Mouse (Mus musculus) MEL (cell line): Measurements from ENCODE around the gene Smarca1. TPM values are rescaled to one million over a fixed set of nuclear protein-coding genes. Genes with fewer than 3 reads are reported as not detected.
A peak's percentile ranks its signal among the peaks of the same experiment; 100 is the strongest.

Source experiments
- DNase-seq: peaks from one replicate; pipeline ENCODE4 v3.0.0; 2011; ENCODE audit warnings: low read depth, low spot score
- H3K27ac ChIP-seq: 2 replicates; pipeline ENCODE4 v1.5.1; 2012; ENCODE audit warnings: low read depth, mild to moderate bottlenecking, control low read depth, low read length, moderate library complexity; ENCODE audit not compliant: control insufficient read depth
- H3K27me3 ChIP-seq, 2 experiments: fragments of 150-350 bp in 1 of 2; sonication (generic) in 1 of 2; 2 replicates each; pipeline ENCODE4 v1.6.1; 2012; ENCODE audit warnings: low read length in 2 of 2, mild to moderate bottlenecking in 2 of 2, improper control_type of control experiment in 1 of 2, moderate library complexity in 1 of 2; ENCODE audit not compliant: insufficient read depth in 2 of 2, control insufficient read depth in 1 of 2
- H3K36me3 ChIP-seq, 2 experiments: 2 replicates each; pipeline ENCODE4 v1.6.1; 2012 to 2014; ENCODE audit warnings: low read length in 2 of 2, improper control_type of control experiment in 1 of 2, inconsistent platforms in 1 of 2, mild to moderate bottlenecking in 1 of 2; ENCODE audit not compliant: insufficient read depth in 2 of 2, control insufficient read depth in 1 of 2
- H3K4me1 ChIP-seq, 2 experiments: fragments of 150-350 bp in 1 of 2; sonication (generic) in 1 of 2; 2 replicates each; pipeline ENCODE4 v1.6.1; 2012; ENCODE audit warnings: low read length in 2 of 2, improper control_type of control experiment in 1 of 2, mild to moderate bottlenecking in 1 of 2; ENCODE audit not compliant: insufficient read depth in 2 of 2, control insufficient read depth in 1 of 2
- H3K4me3 ChIP-seq, 2 experiments: fragments of 150-350 bp in 1 of 2; sonication (generic) in 1 of 2; 2 replicates each; pipeline ENCODE4 v1.5.1; 2012; ENCODE audit warnings: low read depth in 2 of 2, low read length in 2 of 2, mild to moderate bottlenecking in 2 of 2, moderate library complexity in 2 of 2, control low read depth in 1 of 2, improper control_type of control experiment in 1 of 2; ENCODE audit not compliant: control insufficient read depth in 1 of 2, insufficient read depth in 1 of 2
- H3K79me2 ChIP-seq: 2 replicates; pipeline ENCODE4 v1.6.1; 2012; ENCODE audit warnings: mild to moderate bottlenecking, low read length, moderate library complexity; ENCODE audit not compliant: control insufficient read depth, poor library complexity, insufficient read depth
- H3K9ac ChIP-seq: 2 replicates; pipeline ENCODE4 v1.6.1; 2012; ENCODE audit warnings: low read depth, mild to moderate bottlenecking, control low read depth, low read length, moderate library complexity; ENCODE audit not compliant: control insufficient read depth, poor library complexity, severe bottlenecking
- H3K9me3 ChIP-seq: fragments of 150-350 bp; sonication (generic); replicated peaks from 2 replicates; pipeline ENCODE4 v1.6.1; 2012; ENCODE audit warnings: mild to moderate bottlenecking, low read length, improper control_type of control experiment, moderate library complexity; ENCODE audit not compliant: insufficient read depth
- BHLHE40 ChIP-seq: IDR thresholded peaks from 2 replicates; pipeline ENCODE4 v1.6.1; 2012; ENCODE audit warnings: low read depth, mild to moderate bottlenecking, inconsistent platforms, low read length, improper control_type of control experiment, borderline replicate concordance
- CHD2 ChIP-seq: IDR thresholded peaks from 2 replicates; pipeline ENCODE4 v1.6.1; 2011; ENCODE audit warnings: low read length, improper control_type of control experiment
- CTCF ChIP-seq, 3 experiments: IDR thresholded peaks in 2 of 3; conservative IDR thresholded peaks in 1 of 3; 2 replicates each; pipeline ENCODE4 v1.5.1; 2011 to 2012; ENCODE audit warnings: low read length in 3 of 3, low read depth in 2 of 3, mild to moderate bottlenecking in 2 of 3, improper control_type of control experiment in 1 of 3, inconsistent platforms in 1 of 3, mixed read lengths in 1 of 3, moderate library complexity in 1 of 3; ENCODE audit not compliant: control insufficient read depth in 1 of 3, insufficient read depth in 1 of 3, poor library complexity in 1 of 3, severe bottlenecking in 1 of 3
- E2F4 ChIP-seq: IDR thresholded peaks from 2 replicates; pipeline ENCODE4 v1.6.1; 2011; ENCODE audit warnings: low read depth, low read length, improper control_type of control experiment, borderline replicate concordance
- ETS1 ChIP-seq: IDR thresholded peaks from 2 replicates; pipeline ENCODE4 v1.6.1; 2012; ENCODE audit warnings: low read depth, mild to moderate bottlenecking, inconsistent platforms, low read length, improper control_type of control experiment, moderate library complexity
- GABPA ChIP-seq: IDR thresholded peaks from 2 replicates; pipeline ENCODE4 v1.6.1; 2012; ENCODE audit warnings: low read depth, mild to moderate bottlenecking, inconsistent platforms, low read length, improper control_type of control experiment, moderate library complexity
- HCFC1 ChIP-seq: IDR thresholded peaks from 2 replicates; pipeline ENCODE4 v1.6.1; 2012; ENCODE audit warnings: low read depth, mild to moderate bottlenecking, inconsistent platforms, low read length, improper control_type of control experiment, moderate library complexity
- KAT2A ChIP-seq: conservative IDR thresholded peaks from 2 replicates; pipeline ENCODE4 v1.6.1; 2012; ENCODE audit warnings: low read depth, low read length, improper control_type of control experiment, inconsistent platforms
- MAX ChIP-seq: IDR thresholded peaks from 2 replicates; pipeline ENCODE4 v1.6.1; 2011; ENCODE audit warnings: low read length, improper control_type of control experiment
- MAZ ChIP-seq: IDR thresholded peaks from 2 replicates; pipeline ENCODE4 v1.6.1; 2012; ENCODE audit warnings: low read depth, mild to moderate bottlenecking, inconsistent platforms, low read length, improper control_type of control experiment
- MEF2A ChIP-seq: IDR thresholded peaks from 2 replicates; pipeline ENCODE4 v1.6.1; 2014; ENCODE audit warnings: low read depth, mild to moderate bottlenecking, inconsistent platforms, low read length, improper control_type of control experiment; ENCODE audit not compliant: poor library complexity, insufficient replicate concordance, severe bottlenecking; ENCODE audit errors: extremely low read depth
- MYC ChIP-seq: IDR thresholded peaks from 2 replicates; pipeline ENCODE4 v1.6.1; 2011; ENCODE audit warnings: low read depth, mild to moderate bottlenecking, low read length, improper control_type of control experiment, moderate library complexity
- NRF1 ChIP-seq: IDR thresholded peaks from 2 replicates; pipeline ENCODE4 v1.6.1; 2014; ENCODE audit warnings: low read depth, mild to moderate bottlenecking, inconsistent platforms, low read length, improper control_type of control experiment, moderate library complexity; ENCODE audit not compliant: poor library complexity, insufficient read depth, severe bottlenecking
- POLR2A ChIP-seq, 2 experiments: IDR thresholded peaks; 2 replicates each; pipeline ENCODE4 v1.6.1; 2011 to 2012; ENCODE audit warnings: low read length in 2 of 2, mild to moderate bottlenecking in 2 of 2, control low read depth in 1 of 2, improper control_type of control experiment in 1 of 2, low read depth in 1 of 2, moderate library complexity in 1 of 2; ENCODE audit not compliant: control insufficient read depth in 1 of 2, insufficient read depth in 1 of 2, poor library complexity in 1 of 2
- POLR2AphosphoS5 ChIP-seq: IDR thresholded peaks from 2 replicates; pipeline ENCODE4 v1.6.1; 2012; ENCODE audit warnings: low read depth, borderline replicate concordance, mild to moderate bottlenecking, inconsistent platforms, low read length, moderate library complexity, mixed read lengths
- TAL1 ChIP-seq: IDR thresholded peaks from 2 replicates; pipeline ENCODE4 v1.6.1; 2012; ENCODE audit warnings: mild to moderate bottlenecking, inconsistent platforms, low read length, moderate library complexity, mixed read lengths
- TBP ChIP-seq: IDR thresholded peaks from 2 replicates; pipeline ENCODE4 v1.8.0; 2011; ENCODE audit warnings: low read depth, low read length, improper control_type of control experiment
- USF1 ChIP-seq: IDR thresholded peaks from 2 replicates; pipeline ENCODE4 v1.6.1; 2014; ENCODE audit warnings: low read depth, mild to moderate bottlenecking, inconsistent platforms, low read length, improper control_type of control experiment, moderate library complexity
- USF2 ChIP-seq, 2 experiments: IDR thresholded peaks; 2 replicates each; pipeline ENCODE4 v1.6.1; 2011 to 2012; ENCODE audit warnings: improper control_type of control experiment in 2 of 2, low read length in 2 of 2, borderline replicate concordance in 1 of 2, inconsistent platforms in 1 of 2, low read depth in 1 of 2, mild to moderate bottlenecking in 1 of 2; ENCODE audit not compliant: insufficient read depth in 1 of 2
- ZC3H11A ChIP-seq: IDR thresholded peaks from 2 replicates; pipeline ENCODE4 v1.6.1; 2012; ENCODE audit warnings: low read depth, mild to moderate bottlenecking, inconsistent platforms, low read length, improper control_type of control experiment
- ZKSCAN1 ChIP-seq: IDR thresholded peaks from 2 replicates; pipeline ENCODE4 v1.6.1; 2012; ENCODE audit warnings: low read depth, mild to moderate bottlenecking, inconsistent platforms, low read length, improper control_type of control experiment, moderate library complexity
- ZNF384 ChIP-seq: IDR thresholded peaks from 2 replicates; pipeline ENCODE4 v1.6.1; 2012; ENCODE audit warnings: low read depth, mild to moderate bottlenecking, inconsistent platforms, low read length, improper control_type of control experiment
- polyA plus RNA-seq, 2 experiments: library from polyadenylated mRNA; stranded (reverse) in 1 of 2; unstranded in 1 of 2; fragments of >175 nt in 1 of 2; fragments of >200 nt in 1 of 2; gene quantifications; 2 replicates each; pipeline versions ENCODE4 v1.2.1 to v1.2.4; 2012; ENCODE audit warnings: low replicate concordance in 2 of 2, low read depth in 1 of 2; ENCODE audit not compliant: insufficient read length in 2 of 2, insufficient read depth in 1 of 2, missing spikeins in 1 of 2
- total RNA-seq: library from RNA; depleted of rRNA; stranded (reverse); fragments of 300-350 nt; gene quantifications from 2 replicates; pipeline ENCODE4 v1.2.3, GENCODE M21; 2012

Smarca1 gene
- total and polyA plus RNA-seq, 3 experiments, result not detected

GRCm38 (mm10) chrX:47927981-47928380 is 35.2 kb upstream of the Smarca1 start:
- peak; percentile 65 for DNase-seq
- no peak overlapping the region for H3K27ac ChIP-seq
- H3K9me3 ChIP-seq, result no peaks in the 10 kb centered on the region
- TF ChIP-seq ETS1 (peak; percentile 46; the same call in 1 of the 2 replicates), USF1 (no peak)
- TF ChIP-seq, all 39 proteins: peak for 1
- Histone ChIP-seq H3K4me3 (no peak overlapping the region), H3K9ac (no peak overlapping the region), H3K4me1 (peaks cover 0 to 7% of the 10 kb centered on the region in 2 experiments; a peak in 2 of 4 replicates), H3K27me3 (no peaks in the 10 kb centered on the region), H3K36me3 (peaks cover 5 to 10% of the 10 kb centered on the region in 2 experiments), H3K79me2 (no peaks in the 10 kb centered on the region)

- Histone ChIP-seq H3K27ac (no peak overlapping the region), H3K4me1 (no peaks in the 10 kb centered on the region), H3K4me3 (no peak overlapping the region), H3K36me3 (peaks cover 0 to 2% of the 10 kb centered on the region in 2 experiments; a peak in 1 of 4 replicates), H3K79me2 (no peaks in the 10 kb centered on the region), H3K9me3 (no peaks in the 10 kb centered on the region), H3K27me3 (no peaks in the 10 kb centered on the region), H3K9ac (no peak overlapping the region)
- TF ChIP-seq MAX, result no peak
- no peak for TF ChIP-seq NRF1
- no peak for TF ChIP-seq POLR2A (IDR thresholded peaks at IDR 0.05; ENCODE audit: control insufficient read depth in 1 of 2, insufficient read depth in 1 of 2, low read depth in 1 of 2, low read length in 2 of 2, poor library complexity in 1 of 2)
- no peak for TF ChIP-seq KAT2A
- TF ChIP-seq USF2 (IDR thresholded peaks at IDR 0.05; ENCODE audit: borderline replicate concordance in 1 of 2, insufficient read depth in 1 of 2, low read depth in 1 of 2, low read length in 2 of 2), result no peak
- no peak for TF ChIP-seq ZKSCAN1
- TF ChIP-seq POLR2AphosphoS5, result no peak
- no peak for TF ChIP-seq ZC3H11A
- TF ChIP-seq USF1, result no peak
- no peak for TF ChIP-seq MEF2A
- no peak for TF ChIP-seq BHLHE40
- TF ChIP-seq ZNF384, result no peak
- DNase-seq, result no peak
Observed at GRCm38 (mm10) chrX:47920541-47920940, 27.8 kb upstream of the Smarca1 start.

- H3K4me3 ChIP-seq, result no peak overlapping the region
- H3K27ac ChIP-seq, result no peak overlapping the region
- H3K36me3 ChIP-seq, result peaks cover 1 to 11% of the 10 kb centered on the region in 2 experiments; a peak in 3 of 4 replicates
- no peak overlapping the region for H3K9ac ChIP-seq
- TF ChIP-seq TAL1, result no peak
- no peak for TF ChIP-seq USF1
- no peak for TF ChIP-seq MAZ
- no peak for TF ChIP-seq CHD2
- TF ChIP-seq MYC, result no peak
- no peak for TF ChIP-seq HCFC1
- TF ChIP-seq TBP, result no peak
- TF ChIP-seq GABPA, result no peak
- TF ChIP-seq ETS1, result no peak
- no peak for TF ChIP-seq CTCF (IDR thresholded peaks at IDR 0.05 in 2 of 3, conservative IDR thresholded peaks at IDR 0.05 in 1 of 3; ENCODE audit: control insufficient read depth in 1 of 3, insufficient read depth in 1 of 3, low read depth in 2 of 3, low read length in 3 of 3, poor library complexity in 1 of 3, severe bottlenecking in 1 of 3)
- TF ChIP-seq E2F4, result no peak
- TF ChIP-seq ZNF384, result no peak
- TF ChIP-seq BHLHE40, result no peak
- no peak for TF ChIP-seq KAT2A
- no peaks in the 10 kb centered on the region for H3K9me3 ChIP-seq
- no peaks in the 10 kb centered on the region for H3K27me3 ChIP-seq
- DNase-seq, result no peak
- H3K79me2 ChIP-seq, result no peaks in the 10 kb centered on the region; the same call in none of the 2 replicates
- peaks cover 3 to 8% of the 10 kb centered on the region in 2 experiments; a peak in 2 of 4 replicates for H3K4me1 ChIP-seq
Observed at GRCm38 (mm10) chrX:47916831-47917230, 24.1 kb upstream of the Smarca1 start.
